Mouse (Mus musculus): ENCODE measurements around the gene Fancd2. TPM values are rescaled to one million over a fixed set of nuclear protein-coding genes. Genes with fewer than 3 reads are reported as not detected.

The Fancd2 gene
- polyA plus RNA-seq, 1 experiment, result 13.3 TPM

- Histone ChIP-seq H3K4me1 (replicated peaks; ENCODE audit: control insufficient read depth, insufficient read depth, low read length) (peaks cover 7% of the 10 kb centered on the region), H3K36me3 (ENCODE audit: control insufficient read depth, insufficient read depth, low read length) (no peaks in the 10 kb centered on the region), H3K27me3 (ENCODE audit: control insufficient read depth, insufficient read depth, low read length) (no peaks in the 10 kb centered on the region), H3K4me3 (ENCODE audit: control insufficient read depth, insufficient read depth, low read length) (peak overlapping the region; percentile 85), H3K27ac (ENCODE audit: control insufficient read depth, insufficient read depth, low read length) (no peak overlapping the region)
- 76% methylated on average over 12 of the region's 12 CpGs for WGBS
- no peak for DNase-seq
- TF ChIP-seq POLR2A (IDR thresholded peaks at IDR 0.05; ENCODE audit: control insufficient read depth, extremely low read depth, insufficient read depth, low read length, poor library complexity) (no peak), CTCF (IDR thresholded peaks at IDR 0.05; ENCODE audit: borderline replicate concordance, control insufficient read depth, extremely low read depth, insufficient read depth, low read length, poor library complexity) (no peak)
Observed at GRCm38 (mm10) chr6:113603993-113604392, 72.5 kb downstream of the Fancd2 start.

GRCm38 (mm10) chr6:113604432-113605223, 73.1 kb downstream of the Fancd2 start, which contains the start of gene Brk1:
TSS of gene Brk1 (plus strand) at chr6:113604772.
- under 1% methylated on average over 64 of the region's 65 CpGs for WGBS
- peak; percentile 84 for DNase-seq
- Histone ChIP-seq H3K36me3 (ENCODE audit: control insufficient read depth, insufficient read depth, low read length) (no peaks in the 10 kb centered on the region), H3K4me3 (ENCODE audit: control insufficient read depth, insufficient read depth, low read length) (peak within 1 kb of the TSS; percentile 85), H3K27ac (ENCODE audit: control insufficient read depth, insufficient read depth, low read length) (no peak within 1 kb of the TSS), H3K4me1 (replicated peaks; ENCODE audit: control insufficient read depth, insufficient read depth, low read length) (peaks cover 7% of the 10 kb centered on the region), H3K27me3 (ENCODE audit: control insufficient read depth, insufficient read depth, low read length) (no peaks in the 10 kb centered on the region)
- TF ChIP-seq POLR2A (IDR thresholded peaks at IDR 0.05; ENCODE audit: control insufficient read depth, extremely low read depth, insufficient read depth, low read length, poor library complexity), result peak; percentile 35; the same call in 1 of the 2 replicates
- TF ChIP-seq CTCF (IDR thresholded peaks at IDR 0.05; ENCODE audit: borderline replicate concordance, control insufficient read depth, extremely low read depth, insufficient read depth, low read length, poor library complexity), result peak; percentile 89

GRCm38 (mm10) chr6:113605224-113605545, 73.7 kb downstream of the Fancd2 start:
- no peak for DNase-seq
- Histone ChIP-seq H3K36me3 (ENCODE audit: control insufficient read depth, insufficient read depth, low read length) (0 out of 2 replicates have a peak, but pooled peaks cover 2% of the 10 kb centered on the region), H3K4me3 (ENCODE audit: control insufficient read depth, insufficient read depth, low read length) (peak overlapping the region; percentile 85), H3K27ac (ENCODE audit: control insufficient read depth, insufficient read depth, low read length) (no peak overlapping the region), H3K27me3 (ENCODE audit: control insufficient read depth, insufficient read depth, low read length) (no peaks in the 10 kb centered on the region), H3K4me1 (replicated peaks; ENCODE audit: control insufficient read depth, insufficient read depth, low read length) (peaks cover 7% of the 10 kb centered on the region)
- 5% methylated on average over 10 of the region's 10 CpGs for WGBS
- no peak for TF ChIP-seq CTCF (IDR thresholded peaks at IDR 0.05; ENCODE audit: borderline replicate concordance, control insufficient read depth, extremely low read depth, insufficient read depth, low read length, poor library complexity)
- TF ChIP-seq POLR2A (IDR thresholded peaks at IDR 0.05; ENCODE audit: control insufficient read depth, extremely low read depth, insufficient read depth, low read length, poor library complexity), result no peak

GRCm38 (mm10) chr6:113608871-113609270, 77.4 kb downstream of the Fancd2 start:
- Histone ChIP-seq H3K4me1 (replicated peaks; ENCODE audit: control insufficient read depth, insufficient read depth, low read length) (peaks cover 7% of the 10 kb centered on the region), H3K27ac (ENCODE audit: control insufficient read depth, insufficient read depth, low read length) (no peak overlapping the region), H3K36me3 (ENCODE audit: control insufficient read depth, insufficient read depth, low read length) (peaks cover 7% of the 10 kb centered on the region; the same call in 1 of the 2 replicates), H3K4me3 (ENCODE audit: control insufficient read depth, insufficient read depth, low read length) (no peak overlapping the region), H3K27me3 (ENCODE audit: control insufficient read depth, insufficient read depth, low read length) (no peaks in the 10 kb centered on the region)
- TF ChIP-seq CTCF (IDR thresholded peaks at IDR 0.05; ENCODE audit: borderline replicate concordance, control insufficient read depth, extremely low read depth, insufficient read depth, low read length, poor library complexity) (no peak), POLR2A (IDR thresholded peaks at IDR 0.05; ENCODE audit: control insufficient read depth, extremely low read depth, insufficient read depth, low read length, poor library complexity) (no peak)
- DNase-seq, result no peak
- 96% methylated on average over 6 of the region's 6 CpGs for WGBS

- Histone ChIP-seq H3K36me3 (ENCODE audit: control insufficient read depth, insufficient read depth, low read length) (peaks cover 7% of the 10 kb centered on the region; the same call in 1 of the 2 replicates), H3K27ac (ENCODE audit: control insufficient read depth, insufficient read depth, low read length) (no peak overlapping the region), H3K4me1 (replicated peaks; ENCODE audit: control insufficient read depth, insufficient read depth, low read length) (peaks cover 6% of the 10 kb centered on the region), H3K4me3 (ENCODE audit: control insufficient read depth, insufficient read depth, low read length) (no peak overlapping the region), H3K27me3 (ENCODE audit: control insufficient read depth, insufficient read depth, low read length) (no peaks in the 10 kb centered on the region)
- TF ChIP-seq CTCF (IDR thresholded peaks at IDR 0.05; ENCODE audit: borderline replicate concordance, control insufficient read depth, extremely low read depth, insufficient read depth, low read length, poor library complexity) (no peak), POLR2A (IDR thresholded peaks at IDR 0.05; ENCODE audit: control insufficient read depth, extremely low read depth, insufficient read depth, low read length, poor library complexity) (no peak)
- 97% methylated on average over 7 of the region's 7 CpGs for WGBS
- DNase-seq, result no peak
Observed at GRCm38 (mm10) chr6:113609293-113609692, 77.8 kb downstream of the Fancd2 start.

- TF ChIP-seq POLR2A (IDR thresholded peaks at IDR 0.05; ENCODE audit: control insufficient read depth, extremely low read depth, insufficient read depth, low read length, poor library complexity) (no peak), CTCF (IDR thresholded peaks at IDR 0.05; ENCODE audit: borderline replicate concordance, control insufficient read depth, extremely low read depth, insufficient read depth, low read length, poor library complexity) (no peak)
- DNase-seq, result no peak
- no peak overlapping the region for H3K27ac ChIP-seq (ENCODE audit: control insufficient read depth, insufficient read depth, low read length)
- H3K36me3 ChIP-seq (ENCODE audit: control insufficient read depth, insufficient read depth, low read length), result peaks cover 28% of the 10 kb centered on the region
- no peak overlapping the region for H3K4me3 ChIP-seq (ENCODE audit: control insufficient read depth, insufficient read depth, low read length)
- H3K4me1 ChIP-seq (replicated peaks; ENCODE audit: control insufficient read depth, insufficient read depth, low read length), result no peaks in the 10 kb centered on the region
- H3K27me3 ChIP-seq (ENCODE audit: control insufficient read depth, insufficient read depth, low read length), result no peaks in the 10 kb centered on the region
- WGBS, result 85% methylated on average over 8 of the region's 8 CpGs
Observed at GRCm38 (mm10) chr6:113612258-113612969, 80.9 kb downstream of the Fancd2 start.

Measured in thymus, adult 2 months (tissue).